Mouse (Mus musculus) cerebellum, adult 9-10 months (tissue): ENCODE results near the gene Atp5d.

Experiments
- DNase-seq: peaks from one replicate; pipeline ENCODE4 v3.0.0; 2022

The Atp5d gene

DNA sequence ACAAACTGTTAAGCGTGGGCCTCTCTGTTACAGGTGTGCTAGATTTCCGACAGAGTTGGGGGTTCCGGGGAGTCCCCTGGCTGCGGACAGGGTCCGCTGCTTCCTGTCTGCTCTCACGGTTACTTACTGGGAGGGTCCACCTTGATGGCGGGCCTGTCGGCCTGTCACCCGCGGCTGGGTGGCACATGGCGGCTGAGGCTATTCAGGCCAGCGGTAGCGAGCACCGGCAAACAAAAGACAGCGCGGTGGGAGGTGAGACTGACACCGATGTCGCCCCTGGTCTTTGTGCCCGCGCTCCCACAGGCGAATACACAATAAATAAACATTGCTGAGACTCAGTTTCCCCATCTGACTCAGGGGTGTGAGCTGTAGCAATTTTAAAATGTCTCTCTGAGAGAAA is 51.6 kb downstream of the Atp5d start:
- no peak for DNase-seq

DNA sequence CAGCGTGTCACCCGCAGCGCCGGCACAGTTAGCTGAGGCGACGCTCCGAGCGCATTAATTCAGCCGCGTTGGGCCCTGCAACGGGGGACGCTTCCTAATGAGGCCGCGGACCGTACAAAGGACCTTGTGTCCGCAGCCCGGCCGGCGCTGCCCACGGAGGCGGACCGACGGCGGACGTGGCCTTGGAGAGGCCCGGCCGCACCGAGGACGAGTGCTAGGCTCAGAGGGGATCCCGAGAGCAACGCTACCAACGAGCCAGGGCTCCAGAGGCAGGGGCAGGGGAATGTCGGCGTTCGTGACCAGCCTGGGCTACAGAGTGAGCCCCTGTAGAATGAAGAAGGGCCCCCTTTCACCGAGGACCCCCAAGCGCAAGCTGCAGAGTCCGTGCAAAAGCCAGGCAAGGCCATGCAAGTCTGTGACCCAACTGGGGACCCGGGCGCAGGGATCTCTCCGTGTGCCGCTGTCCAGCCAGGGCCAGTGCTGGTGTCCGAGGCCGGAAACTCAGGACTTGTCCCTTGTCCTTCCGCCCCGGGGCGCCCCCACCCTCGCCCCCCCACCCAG is 52.1 kb downstream of the Atp5d start:
- DNase-seq: no peak

DNA sequence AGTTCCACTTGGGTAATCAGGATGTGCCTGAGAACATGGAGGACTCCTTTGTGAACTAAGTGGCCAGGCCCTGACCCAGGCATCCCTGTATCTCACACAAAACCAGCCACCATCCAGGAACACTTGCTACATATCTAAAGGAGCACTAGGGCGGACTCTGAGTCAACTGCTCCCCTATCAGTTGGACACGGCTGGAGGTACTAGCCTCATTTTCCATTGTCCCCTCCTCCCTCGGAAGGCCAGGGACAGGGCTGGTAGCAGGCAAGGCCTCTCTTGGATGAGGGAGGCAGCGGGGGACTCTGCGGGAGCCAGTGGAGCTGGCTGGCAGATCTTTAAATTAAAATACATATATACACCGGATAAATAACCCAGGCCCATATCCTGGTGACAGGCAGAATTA is 55.5 kb downstream of the Atp5d start:
- no peak for DNase-seq

DNA sequence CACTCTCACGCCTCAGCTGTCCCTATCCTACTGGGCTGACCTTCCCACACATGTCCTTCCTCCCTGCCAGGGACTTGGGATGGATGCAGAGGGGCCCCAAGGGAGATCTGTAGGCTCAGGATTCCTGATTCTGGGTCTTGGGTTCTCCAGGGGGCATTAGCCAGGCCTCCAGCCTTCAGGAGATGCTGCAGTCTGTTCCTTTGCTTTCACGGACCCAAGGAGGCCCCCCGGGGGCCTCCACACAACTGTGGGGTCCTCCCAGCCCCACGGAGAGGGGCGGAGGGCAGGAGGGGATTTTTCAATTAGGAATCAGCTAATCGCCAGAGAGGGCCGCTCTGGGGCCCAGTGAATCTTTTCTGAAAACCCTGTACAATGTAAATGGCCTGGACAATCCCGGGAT is 56.0 kb downstream of the Atp5d start:
- no peak for DNase-seq
